Comparison of ENCODE assay signal across 19 mouse cellular contexts in the genomic region with DNA sequence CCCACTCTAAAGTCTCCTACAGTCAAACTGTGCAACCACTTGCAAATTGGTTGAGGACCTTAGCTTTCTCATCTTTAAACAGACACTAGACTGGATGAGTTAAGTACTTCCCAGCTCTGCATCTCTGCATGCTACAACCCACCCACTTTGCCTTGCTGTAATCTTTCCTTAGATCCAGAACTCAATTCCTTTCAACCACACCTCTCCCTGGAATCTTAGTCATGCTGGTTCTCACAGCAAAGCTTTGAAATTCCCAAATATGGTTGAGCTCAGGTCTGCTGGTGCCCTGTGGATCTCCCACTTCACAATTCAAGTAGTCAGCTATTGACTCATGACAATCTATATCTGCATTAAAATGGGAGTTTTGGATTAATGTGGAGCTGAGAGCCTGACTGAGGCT.
"Had no signal": no experiment of that assay in that cellular context is flagged by ENCODE, and none has a peak within 500 bp of the region (broad histone marks: within the 10 kb centered on the region; RNA-seq: fewer than 3 reads in every experiment).

No protein-coding gene starts in this region.

- H3K4me3 ChIP-seq: lung, embryonic 15.5 days; midbrain, embryonic 10.5 days; midbrain, embryonic 12.5 days; myocyte; neural tube, embryonic 13.5 days; stomach, embryonic 15.5 days had no signal

- H3K4me2 ChIP-seq: lung, embryonic 15.5 days; midbrain, embryonic 12.5 days; neural tube, embryonic 13.5 days; stomach, embryonic 15.5 days had no signal

- H3K9ac ChIP-seq: liver, postnatal 0 days; lung, embryonic 15.5 days; midbrain, embryonic 12.5 days; neural tube, embryonic 13.5 days; stomach, embryonic 15.5 days had no signal

- H3K27me3 ChIP-seq: lung, embryonic 15.5 days; midbrain, embryonic 12.5 days; neural tube, embryonic 13.5 days; stomach, embryonic 15.5 days had no signal

- DNase-seq: liver, postnatal 0 days; lung, adult 2 months; lung, postnatal 14 days; lung, postnatal 36 days; midbrain, embryonic 14.5 days; right cerebral cortex, postnatal 14 days; thymus, adult 2 months; thymus, postnatal 25 days; thymus, postnatal 4 days had no signal

- H3K9me3 ChIP-seq: lung, embryonic 15.5 days; midbrain, embryonic 12.5 days; neural tube, embryonic 13.5 days; stomach, embryonic 15.5 days had no signal

- H3K36me3 ChIP-seq: lung, embryonic 15.5 days; midbrain, embryonic 10.5 days; midbrain, embryonic 12.5 days; neural tube, embryonic 13.5 days; stomach, embryonic 15.5 days had no signal

- ATAC-seq: liver, postnatal 0 days; lung, postnatal 0 days; midbrain, embryonic 16.5 days had no signal

- H3K27ac ChIP-seq: lung, embryonic 15.5 days; macrophage; midbrain, embryonic 10.5 days; midbrain, embryonic 12.5 days; neural tube, embryonic 13.5 days; stomach, embryonic 15.5 days; stomach, postnatal 0 days had no signal

- H3K4me1 ChIP-seq: lung, embryonic 15.5 days; midbrain, embryonic 10.5 days; midbrain, embryonic 12.5 days; neural tube, embryonic 13.5 days; stomach, embryonic 15.5 days had no signal
